In the genomic region with DNA sequence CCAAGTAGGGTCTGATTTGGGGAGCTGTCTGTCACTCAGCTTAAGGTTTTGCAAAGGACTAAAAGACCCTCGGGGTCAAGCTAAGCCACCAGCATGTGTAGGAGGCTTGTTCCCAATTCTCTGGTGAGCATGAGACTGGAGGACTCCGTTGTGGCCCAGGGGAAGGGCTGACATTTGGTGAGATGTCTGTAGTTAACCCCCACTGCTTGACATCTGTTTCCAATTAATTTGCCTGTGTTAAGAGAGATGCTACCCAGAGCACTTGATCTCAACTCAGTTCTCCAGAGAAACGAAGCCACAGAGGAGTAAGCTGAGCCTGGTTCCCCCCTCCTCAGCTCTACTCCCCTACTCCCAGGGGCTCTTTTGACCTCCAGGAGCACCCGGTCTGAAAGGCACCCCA, we compare ENCODE assay signal across 23 mouse cellular contexts.
DNase-seq lines count a peak whose midpoint lies in the region; TF ChIP-seq lines count a peak whose summit lies in the region.
"Had no signal": no experiment of that assay in that cellular context is flagged by ENCODE, and none has a peak within 500 bp of the region (broad histone marks: within the 10 kb centered on the region; RNA-seq: fewer than 3 reads in every experiment).

No protein-coding gene starts in this region.

- 6% methylated on average over 4 of the region's 4 CpGs for WGBS in limb, embryonic 10.5 days

- peak; percentile 4 for DNase-seq in left cerebral cortex, postnatal 4 days
- DNase-seq in left cerebral cortex, adult 2 months (ENCODE audit: extremely low spot score in 1 of 2, low spot score in 2 of 2) = no peak
- DNase-seq in NIH3T3 (ENCODE audit: low read depth) = peak; percentile 57
- DNase-seq in embryo, embryonic 11 days = peak; percentile 78
- DNase-seq in limb, embryonic 10.5 days (ENCODE audit: low spot score) = no peak
- DNase-seq in layer of hippocampus, adult 9-10 months (ENCODE audit: low spot score) = no peak
- DNase-seq in urinary bladder, adult 18-20 months (ENCODE audit: low spot score in 2 of 2) = no peak
- DNase-seq: adrenal gland, adult 8-10 months; gastrocnemius, postnatal 10 days; heart, adult 2 months; heart, postnatal 4 days; kidney, adult 18-20 months; kidney, postnatal 25 days; right cerebral cortex, postnatal 25 days; thymus, adult 2 months had no signal

- H3K9me3 ChIP-seq in limb, embryonic 10.5 days (replicated peaks) = no peaks in the 10 kb centered on the region
- H3K9me3 ChIP-seq: forebrain, embryonic 13.5 days; heart, embryonic 15.5 days; limb, embryonic 13.5 days; lung, embryonic 15.5 days; neural tube, embryonic 13.5 days had no signal

- peaks cover 33% of the 10 kb centered on the region for H3K4me1 ChIP-seq in limb, embryonic 10.5 days
- H3K4me1 ChIP-seq: heart, embryonic 15.5 days; lung, embryonic 15.5 days; neural tube, embryonic 13.5 days had no signal

- no peak for TF ChIP-seq CTCF in left cerebral cortex, adult 2 months (IDR thresholded peaks at IDR 0.05)

- H3K27ac ChIP-seq in left cerebral cortex, adult 2 months = no peak overlapping the region
- peak overlapping the region; percentile 56 for H3K27ac ChIP-seq in limb, embryonic 10.5 days
- H3K27ac ChIP-seq: forebrain, embryonic 13.5 days; heart, adult 2 months; heart, embryonic 15.5 days; limb, embryonic 13.5 days; liver, embryonic 14.5 days; lung, embryonic 15.5 days; macrophage; neural tube, embryonic 13.5 days had no signal

- intact Hi-C loops in left cerebral cortex, postnatal 4 days (cut with DNase I) = no loop called here
- intact Hi-C loops in left cerebral cortex, adult 2 months (cut with DNase I) = no loop called here

- H3K27me3 ChIP-seq in limb, embryonic 10.5 days (ENCODE audit: low read depth, poor library complexity, severe bottlenecking) = 0 out of 2 replicates have a peak, but pooled peaks cover 6% of the 10 kb centered on the region
- H3K27me3 ChIP-seq: forebrain, embryonic 13.5 days; heart, embryonic 15.5 days; limb, embryonic 13.5 days; lung, embryonic 15.5 days; Patski had no signal

- no peak overlapping the region for H3K4me3 ChIP-seq in left cerebral cortex, adult 2 months
- H3K4me3 ChIP-seq in limb, embryonic 10.5 days = no peak overlapping the region
- H3K4me3 ChIP-seq: forebrain, embryonic 13.5 days; heart, adult 2 months; heart, embryonic 15.5 days; limb, embryonic 13.5 days; lung, embryonic 15.5 days; neural tube, embryonic 13.5 days had no signal

- no peaks in the 10 kb centered on the region for H3K36me3 ChIP-seq in limb, embryonic 10.5 days
- H3K36me3 ChIP-seq: heart, embryonic 15.5 days; limb, embryonic 13.5 days; lung, embryonic 15.5 days; neural tube, embryonic 13.5 days had no signal

Comparison
In these comparisons a context has a peak if more than half of its experiments do, and no peak if none do; other contexts are left out.
1. DNase-seq: peak in left cerebral cortex, postnatal 4 days (single experiment), NIH3T3 (single experiment) and embryo, embryonic 11 days (single experiment); none in left cerebral cortex, adult 2 months (0 of 2), limb, embryonic 10.5 days (single experiment), layer of hippocampus, adult 9-10 months (single experiment) and urinary bladder, adult 18-20 months (0 of 2).